Mouse (Mus musculus) MEL (cell line): Measurements from ENCODE around the gene Fem1b.
"Not testable (repeated sequence)": the region's sequence is repeated elsewhere in the genome, so short reads cannot be mapped to it uniquely, and the experiment has no call there.

Experiments
- CTCF ChIP-seq, 3 experiments: IDR thresholded peaks in 2 of 3; conservative IDR thresholded peaks in 1 of 3; 2 replicates each; pipeline ENCODE4 v1.5.1; 2011 to 2012; ENCODE audit warnings: low read length in 3 of 3, low read depth in 2 of 3, mild to moderate bottlenecking in 2 of 3, improper control_type of control experiment in 1 of 3, inconsistent platforms in 1 of 3, mixed read lengths in 1 of 3, moderate library complexity in 1 of 3; ENCODE audit not compliant: control insufficient read depth in 1 of 3, insufficient read depth in 1 of 3, poor library complexity in 1 of 3, severe bottlenecking in 1 of 3
- UBTF ChIP-seq: IDR thresholded peaks from 2 replicates; pipeline ENCODE4 v1.6.1; 2012; ENCODE audit warnings: low read depth, mild to moderate bottlenecking, inconsistent platforms, low read length, improper control_type of control experiment, moderate library complexity, borderline replicate concordance; ENCODE audit not compliant: insufficient read depth

DNA sequence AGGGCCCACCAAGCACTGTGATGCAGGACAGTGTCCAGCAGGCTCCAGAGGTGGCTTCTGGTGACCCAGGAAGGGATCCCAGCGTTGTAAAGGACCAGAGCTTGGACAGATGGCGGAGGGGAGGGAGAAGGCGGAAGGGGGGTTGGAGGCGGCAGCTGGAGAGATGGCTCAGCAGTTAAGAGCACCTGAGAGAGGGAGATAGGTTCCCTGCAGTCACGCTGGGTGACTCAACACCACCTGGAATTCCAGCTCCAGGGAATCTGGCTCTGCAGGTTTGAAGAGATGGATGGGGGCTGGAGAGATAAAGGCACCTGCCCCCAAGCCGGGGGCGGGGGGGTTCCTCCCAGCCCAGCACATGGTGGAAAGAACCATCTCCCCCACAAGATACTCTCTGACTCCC, 48.4 kb upstream of the Fem1b start:
- not testable (repeated sequence) for TF ChIP-seq CTCF (IDR thresholded peaks at IDR 0.05 in 2 of 3, conservative IDR thresholded peaks at IDR 0.05 in 1 of 3; ENCODE audit: control insufficient read depth in 1 of 3, insufficient read depth in 1 of 3, low read depth in 2 of 3, low read length in 3 of 3, poor library complexity in 1 of 3, severe bottlenecking in 1 of 3); UBTF
